Mouse (Mus musculus) cerebellum, postnatal 14 days (tissue): ENCODE results near the gene Gnat2.

ENCODE experiments used
- DNase-seq, 2 experiments: peaks; one replicate each; pipeline ENCODE4 v3.0.0; 2021; ENCODE audit warnings: mixed read lengths in 2 of 2

The Gnat2 gene

DNA sequence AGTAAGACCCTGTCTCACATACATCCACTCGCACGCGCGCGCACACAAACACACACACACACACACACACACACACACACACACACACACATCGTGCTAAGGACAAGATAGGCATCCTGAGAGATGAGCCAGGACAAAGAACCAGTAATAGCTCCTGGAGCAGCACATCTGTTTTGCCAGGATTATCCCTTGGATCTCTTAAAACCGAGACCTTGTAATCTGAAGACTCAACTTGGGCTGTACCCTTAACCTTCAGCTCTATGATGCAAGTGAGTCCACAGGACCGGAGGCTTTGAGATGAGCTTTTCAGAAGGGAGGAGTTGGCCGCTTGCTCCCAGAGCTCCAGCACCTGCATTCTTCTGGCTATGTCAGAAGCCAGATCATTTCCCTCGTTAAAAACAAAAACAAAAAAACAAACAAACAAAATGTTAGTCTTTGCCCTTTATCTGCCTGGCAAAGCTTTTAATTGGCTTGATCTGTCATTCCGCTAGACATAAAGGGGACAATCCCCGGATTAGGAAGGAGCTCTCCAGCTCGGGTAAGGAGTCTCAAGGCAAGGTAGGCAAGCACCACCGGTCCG is at the start of gene Gnat2:
Gene Gnat2, plus strand, starts transcription at position 254 of the 580 bp plus-strand sequence.
- no peak for DNase-seq

DNA sequence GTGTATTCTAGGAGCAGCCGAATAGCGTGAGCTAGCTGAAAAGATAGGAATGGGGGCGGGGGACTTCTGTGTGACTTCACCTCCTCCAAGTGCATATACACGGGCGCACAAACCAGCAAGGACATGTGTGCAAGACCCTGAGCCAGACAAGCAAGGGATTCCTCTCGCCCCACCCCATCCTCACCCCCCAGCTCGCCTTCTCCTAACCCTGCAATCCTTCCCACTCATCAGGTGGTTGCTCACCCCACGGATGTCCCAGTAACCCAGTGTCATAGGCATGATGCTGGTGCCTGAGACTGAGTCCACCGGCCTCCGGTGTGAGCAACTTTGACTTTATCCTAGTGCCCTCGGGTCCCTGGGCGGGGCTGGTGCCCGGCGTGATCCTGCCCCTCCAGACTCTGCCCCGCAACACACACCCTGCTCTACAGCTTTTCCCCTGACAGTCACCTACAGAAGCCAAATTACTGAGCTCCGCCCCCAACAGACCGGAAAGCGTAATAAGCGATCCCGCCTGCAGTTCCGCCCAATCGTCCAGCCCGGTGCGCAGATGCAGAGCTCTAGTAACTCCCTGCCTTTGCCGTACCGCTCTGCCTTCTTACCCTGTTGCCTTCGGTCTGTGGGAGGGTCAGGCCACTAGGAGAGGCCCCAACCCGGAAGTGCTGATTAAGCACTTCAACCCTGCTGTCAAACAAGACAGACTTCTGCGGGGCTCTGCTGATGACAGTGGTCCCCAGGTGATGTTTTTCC is 48.0 kb upstream of the Gnat2 start, which contains the start of gene Gstm4:
Gene Gstm4, minus strand, starts transcription at position 501 of the 747 bp plus-strand sequence.
- DNase-seq = peak; percentile 81 to 84

DNA sequence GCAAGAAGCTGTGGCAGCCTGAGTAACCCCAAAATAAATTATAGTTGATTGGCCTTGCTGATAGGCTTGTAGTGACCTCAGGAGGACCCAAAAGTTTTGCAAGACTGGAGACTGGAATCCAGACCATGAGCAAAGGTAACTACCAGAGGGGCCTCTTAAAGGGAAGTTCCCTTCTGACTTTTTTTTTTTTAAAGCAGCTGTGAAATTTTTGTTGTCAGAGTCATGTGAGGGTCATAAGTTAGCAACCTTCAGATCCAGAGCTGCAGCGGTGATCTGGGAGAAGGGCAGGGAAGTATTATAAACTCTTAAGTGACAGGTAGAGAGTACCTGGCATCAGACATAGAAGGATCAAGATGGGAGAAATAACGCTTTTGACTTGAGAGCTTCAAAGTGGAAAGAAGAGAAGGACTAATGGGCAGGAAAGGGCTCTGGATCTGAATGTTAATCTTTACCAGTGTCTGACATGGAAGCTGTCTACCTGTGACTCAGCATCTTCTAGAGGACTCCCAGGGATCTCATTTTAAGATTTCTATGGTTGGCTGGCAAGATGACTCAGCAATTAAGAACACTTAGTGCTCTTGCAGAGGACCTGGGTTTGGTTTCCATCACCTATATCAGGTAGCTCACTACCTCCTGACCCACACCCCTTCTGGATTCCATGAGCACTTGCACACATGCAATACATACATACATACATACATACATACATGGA is 45.5 kb upstream of the Gnat2 start:
- no peak for DNase-seq

DNA sequence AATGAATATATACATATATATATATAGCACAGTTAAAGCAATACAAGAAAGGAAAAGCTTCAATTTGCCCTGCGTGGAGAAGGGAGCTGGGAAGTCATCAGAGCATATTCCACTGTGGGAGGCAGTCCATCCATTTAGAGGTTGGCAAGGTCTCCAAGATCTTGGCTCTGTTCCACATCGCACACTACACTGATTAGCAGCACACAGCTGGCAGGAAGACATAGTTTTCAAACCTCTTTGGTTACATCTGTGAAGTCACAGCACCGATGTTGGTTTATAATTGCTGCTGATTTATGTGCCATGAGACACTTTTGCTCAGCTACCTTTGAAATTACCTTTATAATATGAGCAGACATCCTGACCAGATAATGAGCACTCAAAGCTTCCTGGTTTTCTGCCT is 44.3 kb upstream of the Gnat2 start:
- DNase-seq = no peak

DNA sequence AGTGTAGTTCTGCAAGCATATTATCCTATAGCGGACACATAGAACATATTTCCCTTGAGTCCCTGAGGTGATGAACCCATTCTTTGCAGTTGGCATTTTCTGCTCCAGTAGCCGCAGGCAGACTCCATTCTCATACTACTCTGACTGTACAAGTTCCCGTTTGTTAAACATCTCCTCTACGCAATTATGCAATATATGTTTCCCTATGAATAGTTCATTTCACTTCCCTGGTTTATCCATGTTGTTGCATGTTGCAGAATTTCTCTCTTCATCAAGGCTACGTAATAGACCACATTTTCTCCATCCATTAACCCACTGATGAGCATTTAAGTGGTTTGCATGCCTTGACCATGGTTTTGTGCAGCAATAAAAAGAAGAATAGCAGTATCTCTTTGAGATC is 42.1 kb upstream of the Gnat2 start:
- no peak for DNase-seq

DNA sequence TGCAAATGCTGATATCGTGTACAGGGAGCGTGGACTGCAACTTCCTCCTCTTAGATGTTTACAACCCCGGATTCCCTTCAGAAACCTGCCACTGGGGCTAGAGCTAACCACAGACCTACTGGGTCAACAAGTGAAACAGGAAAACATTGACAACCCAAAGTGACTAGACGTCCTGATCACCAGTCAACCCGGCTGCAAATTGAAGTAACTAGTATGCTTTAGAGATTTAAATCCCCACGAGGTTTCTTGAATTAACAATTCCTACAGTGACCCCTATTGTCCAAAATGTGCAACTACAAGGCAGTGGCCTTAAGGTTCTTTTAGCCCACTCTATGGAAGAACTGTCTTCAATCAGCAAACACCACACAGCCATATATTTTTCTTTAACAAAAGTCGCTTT is 31.2 kb upstream of the Gnat2 start:
- peak; percentile 74 to 78 for DNase-seq

DNA sequence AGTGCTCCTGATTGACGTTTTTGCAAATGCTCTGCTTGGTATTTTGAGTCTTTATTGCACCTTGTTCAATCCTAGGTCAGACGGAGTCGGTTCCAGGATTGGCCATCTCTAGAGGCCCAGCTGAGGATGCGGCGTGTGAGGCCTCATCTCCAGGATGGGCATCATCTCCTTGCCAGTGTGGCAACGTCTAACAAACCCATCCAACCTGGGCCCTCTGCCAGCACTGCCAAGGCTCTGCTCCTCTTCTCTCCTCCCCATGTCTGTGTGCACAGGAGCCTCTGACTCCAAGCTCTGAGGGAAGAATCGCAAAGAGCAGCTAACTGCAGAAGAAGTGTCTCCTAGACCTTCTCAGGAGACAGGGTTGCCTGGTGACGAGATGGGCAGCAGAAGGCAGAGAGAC is 29.9 kb upstream of the Gnat2 start:
- peak in 1 of 2 experiments; percentile 35 for DNase-seq

DNA sequence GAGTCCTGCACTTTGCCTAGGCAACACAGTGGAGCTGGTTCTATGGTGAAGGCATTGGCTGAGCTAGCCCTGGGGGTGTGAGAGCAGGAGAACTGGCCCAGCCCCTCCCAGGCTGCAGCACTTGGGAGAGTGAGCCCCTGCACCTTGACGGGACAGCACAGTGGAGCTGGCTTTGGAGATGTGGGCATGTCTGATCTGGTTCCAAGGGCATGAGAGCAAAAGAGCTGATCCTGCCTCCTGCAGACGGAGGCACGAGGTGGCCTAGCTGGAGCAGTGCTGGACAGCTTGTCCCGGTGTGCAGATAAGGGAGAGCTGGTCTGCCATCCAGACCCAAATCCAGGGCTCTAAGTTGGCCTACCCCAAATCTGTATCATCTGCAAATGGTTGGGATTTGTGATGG is 27.9 kb upstream of the Gnat2 start:
- DNase-seq = no peak

DNA sequence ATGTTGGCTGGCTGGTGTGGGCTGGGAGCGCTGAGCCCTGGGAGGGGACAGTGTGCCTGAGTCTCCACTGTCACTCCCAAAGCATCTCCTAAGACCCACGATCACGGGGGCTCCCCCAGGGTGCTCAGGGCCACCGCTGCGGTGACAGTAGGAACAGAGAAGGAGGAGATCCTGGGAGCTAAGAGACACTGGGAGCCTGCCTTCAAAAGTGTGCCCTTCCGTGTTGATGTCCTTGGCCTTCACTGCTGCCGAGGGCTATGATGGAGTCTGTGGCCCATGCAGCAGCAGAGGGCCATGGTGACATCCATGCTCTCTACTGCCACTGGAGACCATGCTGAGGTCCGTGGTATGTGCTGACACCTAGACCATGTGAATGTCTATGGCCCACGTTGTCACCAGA is 27.0 kb upstream of the Gnat2 start:
- no peak for DNase-seq

DNA sequence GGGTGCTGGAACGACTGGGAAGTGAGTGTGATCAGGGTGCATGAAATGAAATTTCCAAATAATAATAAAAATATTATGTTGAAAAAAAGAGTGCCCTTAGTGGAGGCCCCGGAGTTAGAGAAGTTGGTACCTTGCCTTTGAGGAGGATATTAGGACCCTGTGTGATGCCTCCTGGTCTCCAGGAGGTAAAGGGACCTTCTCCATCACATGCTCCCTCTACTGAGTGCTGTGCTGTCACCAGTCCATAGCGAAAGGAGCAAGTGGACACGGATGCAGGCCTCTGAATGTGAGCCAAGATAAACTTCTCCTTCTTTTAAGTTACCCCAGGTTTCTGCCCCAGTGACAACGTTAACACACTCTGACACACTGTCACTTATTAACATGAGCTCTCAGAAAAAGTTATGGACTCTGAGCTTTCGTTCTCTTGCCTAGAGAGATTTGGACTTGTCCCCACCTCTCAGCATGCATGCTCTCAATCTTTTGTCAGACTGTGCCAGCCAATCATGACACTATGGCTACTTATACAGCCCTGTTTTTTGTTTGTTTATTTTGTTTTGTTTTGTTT is 25.1 kb upstream of the Gnat2 start:
- no peak for DNase-seq

DNA sequence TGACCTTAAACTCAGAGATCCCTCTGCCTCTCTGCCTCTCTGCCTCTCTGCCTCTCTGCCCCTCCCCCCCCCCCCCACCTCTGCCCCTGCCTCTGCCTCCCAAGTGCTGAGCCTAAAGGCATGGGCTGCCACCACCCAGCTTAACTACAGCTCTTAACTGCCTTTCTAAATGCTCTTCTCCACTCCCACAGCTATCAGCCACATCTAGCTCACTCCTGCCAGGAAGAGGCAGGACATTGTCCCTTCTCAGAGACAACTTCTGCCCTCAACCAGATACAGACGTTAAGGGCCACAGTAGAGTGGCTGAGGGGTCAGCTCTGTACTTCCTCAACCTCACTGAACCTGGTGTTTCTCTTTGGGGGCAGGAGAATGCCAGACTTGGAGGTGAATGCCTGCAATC is 23.8 kb upstream of the Gnat2 start:
- DNase-seq = no peak

DNA sequence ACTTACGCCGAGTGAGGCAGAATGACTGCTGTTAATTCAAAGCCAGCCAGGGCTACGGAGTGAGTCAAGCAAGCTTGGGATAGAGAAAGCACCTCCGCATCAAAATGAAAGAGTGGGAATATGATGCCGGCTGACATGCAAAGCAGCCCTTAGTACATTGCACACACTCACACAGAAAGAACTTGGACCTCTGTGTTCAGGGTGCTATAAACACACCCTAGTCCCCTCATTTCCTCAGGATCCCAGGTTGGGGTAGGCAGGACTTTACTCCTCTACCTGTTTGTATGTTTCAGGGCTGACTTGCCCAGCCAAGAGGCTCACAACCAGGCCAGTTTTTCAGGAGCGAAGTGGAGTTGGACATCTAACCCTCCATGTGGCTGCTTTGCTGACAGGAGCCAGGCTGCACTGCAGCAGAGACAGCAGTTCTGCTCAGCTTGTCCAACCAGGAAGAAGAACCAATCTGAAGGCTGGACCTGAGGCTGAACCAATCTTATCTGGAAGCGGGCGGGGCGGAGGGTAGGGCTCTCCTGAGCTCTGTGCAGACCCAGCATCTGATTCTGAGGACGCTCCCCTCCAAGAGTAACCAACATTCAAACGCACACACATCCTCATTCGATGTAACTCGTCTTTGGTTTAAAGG is 23.2 kb upstream of the Gnat2 start:
- no peak for DNase-seq

DNA sequence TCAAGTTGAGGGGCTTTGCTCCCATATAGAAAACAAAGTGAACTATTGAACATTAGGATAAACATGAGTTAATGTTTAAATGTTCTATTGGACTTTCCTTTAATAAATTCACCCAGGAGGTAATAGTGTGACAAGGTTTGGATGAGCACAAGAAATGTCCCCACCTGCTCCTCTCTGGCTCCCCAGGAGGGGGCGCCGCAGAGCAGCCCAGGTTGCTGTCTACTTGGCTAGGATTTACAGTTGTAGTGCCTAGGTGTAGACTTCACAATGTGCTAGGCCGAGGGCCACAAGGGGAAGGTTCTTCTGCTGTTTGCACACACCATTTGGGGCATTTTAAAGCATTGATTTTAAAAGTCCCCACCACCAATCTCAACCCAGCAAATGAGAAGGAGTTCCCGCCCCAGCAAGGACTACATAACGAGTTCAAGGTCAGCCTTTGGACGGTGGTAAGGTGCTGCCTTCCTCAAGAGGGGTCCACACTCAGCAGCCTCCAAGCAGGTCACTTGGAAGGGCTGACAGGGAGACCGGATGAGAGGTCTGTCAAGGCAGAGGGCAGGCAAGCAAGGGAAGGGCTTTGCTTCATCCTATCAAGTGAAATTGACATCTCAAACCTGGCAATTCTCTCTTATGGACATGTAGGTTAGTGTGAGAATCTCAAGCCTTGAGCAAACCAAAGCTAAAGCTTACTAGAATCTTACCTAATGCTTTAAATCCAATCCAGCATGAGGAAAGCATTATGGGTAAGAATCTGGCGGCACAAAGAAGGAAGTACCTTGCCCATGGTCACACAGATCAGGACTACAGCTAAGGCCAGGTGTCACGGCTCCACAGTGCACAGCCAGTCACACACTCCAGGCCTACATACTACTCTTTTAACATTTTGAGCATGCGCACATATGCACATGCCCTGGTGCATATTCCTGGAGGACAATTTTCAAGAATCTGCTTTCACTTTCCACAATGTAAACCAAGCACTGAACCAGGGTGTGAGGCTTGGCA is 22.0 kb upstream of the Gnat2 start:
- DNase-seq = peak; percentile 75 to 79

DNA sequence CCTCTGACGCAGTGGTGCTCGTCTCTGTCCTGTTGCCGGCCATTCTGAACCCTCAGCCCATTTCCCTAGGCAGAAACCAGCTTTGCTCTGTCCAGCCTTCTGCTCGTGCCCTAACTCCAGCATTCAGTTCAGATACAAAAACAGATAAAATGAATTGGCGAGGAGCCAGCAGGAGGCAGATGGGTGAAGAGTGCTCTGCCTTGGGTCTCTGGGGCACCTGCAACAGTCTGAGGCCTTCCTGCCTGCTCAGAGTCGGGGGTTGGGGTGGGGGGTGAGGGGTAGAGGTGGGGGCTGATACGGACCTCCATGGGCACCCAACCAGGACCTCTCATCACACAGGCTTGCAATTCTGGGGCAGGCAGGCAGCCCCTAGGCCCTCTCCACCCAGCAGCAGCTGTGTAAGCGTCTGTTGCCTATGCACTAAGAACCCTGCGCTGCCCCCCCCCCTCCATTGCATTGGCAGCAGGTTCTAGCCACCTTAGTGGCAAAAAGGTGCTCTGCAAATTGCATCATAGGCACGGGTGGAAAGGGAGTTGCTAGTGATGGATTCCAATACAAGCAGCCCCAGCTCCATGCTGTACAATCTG is 19.5 kb upstream of the Gnat2 start:
- peak; percentile 33 to 43 for DNase-seq

DNA sequence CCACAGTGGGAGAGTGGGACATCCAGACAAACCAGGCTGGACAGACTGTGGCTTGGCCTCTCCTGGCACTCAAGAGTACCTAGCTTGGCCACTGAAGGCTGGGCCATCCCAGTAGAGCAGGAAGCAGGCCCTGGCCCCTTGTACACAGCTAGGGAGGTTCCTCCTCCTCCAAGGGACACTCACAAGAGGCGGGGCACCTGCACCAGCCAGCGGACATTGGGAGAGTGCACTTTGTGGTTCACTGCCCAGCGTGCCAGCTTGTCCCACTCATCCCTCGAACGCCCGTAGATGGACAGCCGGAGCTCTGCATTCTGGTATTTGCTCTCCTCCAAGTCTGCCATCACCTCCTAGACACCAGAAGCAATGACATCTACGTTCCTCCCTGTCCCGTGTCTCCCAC is 15.8 kb upstream of the Gnat2 start:
- no peak for DNase-seq

DNA sequence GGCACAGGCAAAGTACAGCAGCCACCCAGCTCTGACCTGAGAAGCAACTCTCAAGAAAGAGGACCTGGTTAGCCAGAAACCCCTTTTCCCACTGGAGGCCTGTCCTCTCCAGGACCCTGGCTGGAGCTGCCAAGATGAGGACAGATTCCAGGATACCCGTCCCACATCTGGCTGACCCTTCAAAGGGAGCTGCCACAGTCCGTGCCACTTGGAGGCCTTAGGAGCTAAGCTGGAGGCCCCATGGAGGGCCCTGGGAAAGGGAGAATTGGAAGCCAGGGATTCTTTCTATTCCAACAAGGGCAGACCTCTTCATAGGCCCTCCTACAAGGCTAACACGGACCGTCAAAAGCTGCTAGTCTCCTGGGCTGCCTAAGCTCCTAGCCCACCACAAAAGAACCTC is 10.9 kb upstream of the Gnat2 start:
- DNase-seq = no peak

DNA sequence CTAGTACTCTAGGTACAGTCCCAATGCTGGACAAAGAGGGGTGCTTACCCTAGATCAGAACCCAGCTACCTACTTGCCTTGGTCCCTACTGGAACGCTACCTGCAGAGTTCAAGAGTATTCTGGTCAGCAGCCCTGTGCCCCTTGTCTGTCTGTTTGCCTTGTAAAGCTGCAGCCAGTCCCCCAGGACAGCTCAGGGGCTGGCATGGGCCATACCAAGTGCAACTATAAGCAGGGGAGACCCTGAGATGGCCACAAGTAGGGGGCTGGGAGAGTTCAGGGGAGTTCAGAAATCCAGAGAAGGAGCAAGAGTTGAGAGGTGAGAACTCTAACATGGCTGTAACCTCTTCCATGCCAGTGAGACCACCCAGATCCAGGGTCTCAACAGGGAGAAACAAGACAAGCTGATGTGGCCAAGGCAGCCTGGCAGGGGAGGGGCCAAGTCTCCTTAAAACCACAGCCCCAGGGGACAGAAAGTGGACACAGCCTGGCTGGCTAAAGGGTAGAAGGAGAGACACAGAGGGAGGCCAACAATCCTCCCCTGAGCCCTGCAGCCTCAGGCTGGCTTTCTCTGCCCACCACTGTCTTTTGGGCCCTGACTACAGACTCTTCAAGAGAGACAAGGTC is 10.2 kb upstream of the Gnat2 start:
- no peak for DNase-seq

DNA sequence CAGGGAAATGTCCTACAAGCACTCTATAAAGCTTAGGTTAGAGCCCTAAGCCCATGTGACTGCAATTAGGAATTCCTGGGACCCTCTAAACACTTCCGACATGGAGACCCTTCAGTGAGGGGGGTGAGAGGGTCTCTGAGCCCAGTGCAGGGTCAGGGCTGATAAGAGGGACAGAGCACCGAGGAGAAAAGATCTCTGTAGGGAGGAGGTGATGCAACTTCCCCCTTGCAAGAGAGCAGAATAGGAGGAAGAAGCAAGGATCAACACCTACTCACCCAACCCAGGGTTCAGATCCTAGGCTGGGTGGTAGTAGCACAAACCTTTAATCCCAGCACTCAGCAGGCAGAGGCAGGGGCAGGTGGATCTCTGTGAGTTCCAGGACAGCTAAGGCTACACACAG is 9.4 kb upstream of the Gnat2 start:
- DNase-seq = no peak

DNA sequence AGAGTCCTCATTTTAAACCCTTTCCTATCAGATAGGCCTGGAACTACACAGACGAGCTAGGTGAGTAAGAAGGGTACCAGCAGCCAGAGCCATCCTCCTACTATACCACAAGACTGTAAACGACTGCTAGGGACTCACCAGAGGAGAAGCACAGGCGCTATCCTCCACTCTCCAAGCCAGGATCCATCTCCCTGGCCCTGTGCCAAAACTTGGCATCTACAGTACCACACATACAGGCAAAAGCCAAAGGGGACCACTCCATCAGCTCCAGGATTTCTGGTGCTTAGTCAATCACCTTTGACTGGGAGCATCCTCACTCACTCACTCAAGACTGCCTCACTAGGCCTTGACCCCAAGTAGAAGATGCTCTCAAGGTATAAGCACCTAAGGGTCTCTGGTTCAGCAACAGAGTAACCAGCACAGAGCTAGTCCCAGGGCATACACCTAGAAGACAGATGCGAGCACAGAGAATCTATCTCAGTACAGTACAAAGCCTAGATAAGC is 8.6 kb upstream of the Gnat2 start:
- DNase-seq = peak; percentile 63 to 72

DNA sequence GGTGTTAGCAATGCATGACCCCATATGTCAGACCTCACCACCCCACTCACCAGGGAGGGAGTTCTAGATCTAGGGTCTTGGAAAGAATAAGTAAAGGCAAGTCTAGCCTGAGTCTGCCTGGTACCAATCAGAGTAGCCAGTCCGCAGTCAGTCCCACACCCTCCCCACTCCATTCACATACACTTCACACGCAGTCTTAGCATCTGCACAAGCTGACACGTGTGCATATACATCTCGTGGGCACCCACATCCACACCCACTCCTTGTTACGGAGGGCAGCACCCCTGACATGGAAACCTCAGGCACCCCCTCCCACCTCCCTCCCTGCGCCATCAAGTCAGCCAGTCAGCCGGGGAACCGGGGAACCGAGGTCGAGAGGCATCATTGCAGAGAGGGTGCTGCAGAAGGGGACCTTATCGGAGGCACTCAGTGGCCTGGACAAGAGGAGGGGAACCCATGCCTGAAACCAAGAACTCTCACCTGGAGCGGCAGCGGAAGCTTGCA is 7.8 kb upstream of the Gnat2 start:
- DNase-seq = no peak

DNA sequence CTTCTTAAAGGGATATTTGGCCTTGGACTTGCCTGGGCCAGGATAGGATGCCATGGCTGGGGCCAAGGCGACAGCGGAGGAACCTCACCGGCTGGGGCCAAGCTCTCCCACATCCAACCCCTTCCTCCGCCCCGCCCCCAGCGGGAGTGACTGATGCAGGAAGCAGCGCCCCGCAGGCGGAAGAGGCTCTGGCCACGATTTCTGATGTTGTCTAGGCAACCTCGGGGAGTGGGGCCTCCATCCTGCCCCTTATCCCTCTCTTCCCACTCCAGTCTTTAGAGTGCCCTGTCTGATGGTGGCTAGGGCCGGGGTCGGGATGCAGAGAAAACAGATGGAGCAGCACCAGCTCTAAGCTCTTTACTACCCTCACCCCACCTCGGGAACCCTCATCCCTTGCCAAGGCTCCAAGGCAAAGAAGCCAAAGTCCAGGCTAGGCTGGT is 7.3 kb upstream of the Gnat2 start:
- peak; percentile 94 to 95 for DNase-seq
